Mouse (Mus musculus) left cerebral cortex, postnatal 25 days (tissue): ENCODE measurements around the gene Tubal3. TPM values are rescaled to one million over a fixed set of nuclear protein-coding genes. Genes with fewer than 3 reads are reported as not detected.
"Not testable (repeated sequence)": the region's sequence is repeated elsewhere in the genome, so short reads cannot be mapped to it uniquely, and the experiment has no call there.

Experiments used
- DNase-seq, 2 experiments: peaks; one replicate each; pipeline ENCODE4 v3.0.0; 2022; ENCODE audit warnings: low spot score in 2 of 2, mixed read lengths in 1 of 2
- intact Hi-C: fragments of 180-260 bp; cut with DNase I; formaldehyde crosslinking; loops from one replicate; pipeline ENCODE4 v1.15.1; 2025
- total RNA-seq, 2 experiments: library from RNA; stranded (reverse); gene quantifications; 2 replicates each; pipeline ENCODE4 v1.2.3; 2021

Tubal3 gene
- total RNA-seq = not detected

- intact Hi-C loops = no loop called here
- DNase-seq = peak; percentile 87 to 90
Observed at GRCm38 (mm10) chr13:3917571-3918311, at the start of gene Tubal3, which contains the start of gene Net1. TSS of gene Tubal3 (plus strand) at chr13:3918274. TSS of gene Net1 (minus strand) at chr13:3918220.

GRCm38 (mm10) chr13:3869901-3870300 is 48.2 kb upstream of the Tubal3 start:
- DNase-seq = no peak
- intact Hi-C loops = no loop called here

- intact Hi-C loops = no loop called here
- no peak for DNase-seq
Observed at GRCm38 (mm10) chr13:3872832-3873231, 45.2 kb upstream of the Tubal3 start.

GRCm38 (mm10) chr13:3876448-3876847 is 41.6 kb upstream of the Tubal3 start:
- intact Hi-C loops = loop anchor here (5.0 kb wide), 1 partner anchor 99 kb away; no protein-coding TSS in a partner anchor
- peak in 1 of 2 experiments; percentile 38 for DNase-seq

- intact Hi-C loops = loop anchor here (5.0 kb wide), 1 partner anchor 100 kb away; no protein-coding TSS in a partner anchor
- DNase-seq = no peak
Observed at GRCm38 (mm10) chr13:3877185-3877584, 40.9 kb upstream of the Tubal3 start.

- intact Hi-C loops = loop anchor here (5.0 kb wide), 1 partner anchor 100 kb away; no protein-coding TSS in a partner anchor
- DNase-seq = no peak
Observed at GRCm38 (mm10) chr13:3877679-3878220, 40.3 kb upstream of the Tubal3 start.

- no peak for DNase-seq
- intact Hi-C loops = no loop called here
Observed at GRCm38 (mm10) chr13:3886663-3887062, 31.4 kb upstream of the Tubal3 start.

- intact Hi-C loops = no loop called here
- no peak for DNase-seq
Observed at GRCm38 (mm10) chr13:3889111-3889510, 29.0 kb upstream of the Tubal3 start.

- no peak for DNase-seq
- intact Hi-C loops = no loop called here
Observed at GRCm38 (mm10) chr13:3890061-3890460, 28.0 kb upstream of the Tubal3 start.

GRCm38 (mm10) chr13:3891479-3892087 is 26.5 kb upstream of the Tubal3 start:
- intact Hi-C loops = loop anchor here (2.0 kb wide), 1 partner anchor 115 kb away; no protein-coding TSS in a partner anchor
- DNase-seq = peak in 1 of 2 experiments; percentile 25

- intact Hi-C loops = loop anchor here (2.0 kb wide), 1 partner anchor 116 kb away; no protein-coding TSS in a partner anchor
- DNase-seq = no peak
Observed at GRCm38 (mm10) chr13:3892601-3893000, 25.5 kb upstream of the Tubal3 start.

GRCm38 (mm10) chr13:3893126-3893734 is 24.8 kb upstream of the Tubal3 start:
- DNase-seq = peak; percentile 89 to 94
- intact Hi-C loops = loop anchor here (2.0 kb wide), 1 partner anchor 116 kb away; no protein-coding TSS in a partner anchor

- no peak for DNase-seq
- intact Hi-C loops = no loop called here
Observed at GRCm38 (mm10) chr13:3894549-3894948, 23.5 kb upstream of the Tubal3 start.

- DNase-seq = no peak
- intact Hi-C loops = no loop called here
Observed at GRCm38 (mm10) chr13:3895397-3895980, 22.6 kb upstream of the Tubal3 start.

- intact Hi-C loops = loop anchor here (2.0 kb wide), 1 partner anchor 105 kb away; no protein-coding TSS in a partner anchor
- DNase-seq = no peak
Observed at GRCm38 (mm10) chr13:3896032-3896431, 22.0 kb upstream of the Tubal3 start.

GRCm38 (mm10) chr13:3896913-3897312 is 21.2 kb upstream of the Tubal3 start:
- peak; percentile 77 to 81 for DNase-seq
- intact Hi-C loops = loop anchor here (1.0 to 2.0 kb wide), 2 partner anchors 104 to 232 kb away; no protein-coding TSS in a partner anchor

GRCm38 (mm10) chr13:3898202-3898601 is 19.9 kb upstream of the Tubal3 start:
- intact Hi-C loops, DNase-seq: not testable (repeated sequence)

GRCm38 (mm10) chr13:3899301-3899700 is 18.8 kb upstream of the Tubal3 start:
- intact Hi-C loops = no loop called here
- no peak for DNase-seq

- intact Hi-C loops = no loop called here
- DNase-seq = no peak
Observed at GRCm38 (mm10) chr13:3907151-3907696, 10.8 kb upstream of the Tubal3 start.
